Mouse (Mus musculus) G1E (cell line): ENCODE data around the gene Srf. TPM values are rescaled to one million over a fixed set of nuclear protein-coding genes. Genes with fewer than 3 reads are reported as not detected.

ENCODE experiments used
- ATAC-seq: 2 replicates; pipeline ENCODE4 v1.8.0; 2016; ENCODE audit warnings: mild to moderate bottlenecking; ENCODE audit not compliant: insufficient number of reproducible peaks, poor library complexity, low FRiP score, severe bottlenecking; ENCODE audit errors: extremely low read depth
- DNase-seq: peaks from one replicate; pipeline ENCODE4 v3.0.0; 2012; ENCODE audit warnings: low spot score
- H3K27me3 ChIP-seq: 2 replicates; pipeline ENCODE4 v1.6.1; 2012; ENCODE audit warnings: mild to moderate bottlenecking, low read length, inconsistent platforms; ENCODE audit not compliant: insufficient read depth
- H3K36me3 ChIP-seq: replicated peaks from 2 replicates; pipeline ENCODE3; 2012; ENCODE audit warnings: mild to moderate bottlenecking, inconsistent platforms
- H3K4me1 ChIP-seq: 2 replicates; pipeline ENCODE4 v1.6.1; 2012; ENCODE audit warnings: low read depth, low read length, inconsistent platforms, mixed read lengths; ENCODE audit not compliant: insufficient read depth
- H3K4me3 ChIP-seq: 2 replicates; pipeline ENCODE4 v1.5.1; 2012; ENCODE audit warnings: low read depth, mild to moderate bottlenecking, inconsistent platforms, low read length, moderate library complexity, mixed read lengths
- H3K9me3 ChIP-seq: replicated peaks from 2 replicates; pipeline ENCODE4 v1.6.1; 2012; ENCODE audit warnings: inconsistent platforms
- POLR2AphosphoS5 ChIP-seq: IDR thresholded peaks from 2 replicates; pipeline ENCODE4 v1.6.1; 2012; ENCODE audit warnings: low read depth, low read length, inconsistent platforms; ENCODE audit not compliant: insufficient replicate concordance
- TAL1 ChIP-seq: conservative IDR thresholded peaks from 2 replicates; pipeline ENCODE4 v1.6.1; 2012; ENCODE audit warnings: low read depth, low read length, inconsistent platforms, mixed read lengths
- polyA plus RNA-seq: library from polyadenylated mRNA; stranded (reverse); fragments of >175 nt; gene quantifications from 2 replicates; pipeline ENCODE4 v1.2.3, GENCODE M21; 2012
- total RNA-seq, 2 experiments: library from RNA; stranded (forward) in 1 of 2; stranded (reverse) in 1 of 2; fragments of 200-1000 nt in 1 of 2; fragments of >200 nt in 1 of 2; fragmentation: Nextera tagmentation in 1 of 2; gene quantifications; 2 replicates each; pipeline ENCODE4 v1.2.3; 2014 to 2017

The Srf gene
- total and polyA plus RNA-seq, 3 experiments = 18.4 to 113 (median 52.7) TPM

DNA sequence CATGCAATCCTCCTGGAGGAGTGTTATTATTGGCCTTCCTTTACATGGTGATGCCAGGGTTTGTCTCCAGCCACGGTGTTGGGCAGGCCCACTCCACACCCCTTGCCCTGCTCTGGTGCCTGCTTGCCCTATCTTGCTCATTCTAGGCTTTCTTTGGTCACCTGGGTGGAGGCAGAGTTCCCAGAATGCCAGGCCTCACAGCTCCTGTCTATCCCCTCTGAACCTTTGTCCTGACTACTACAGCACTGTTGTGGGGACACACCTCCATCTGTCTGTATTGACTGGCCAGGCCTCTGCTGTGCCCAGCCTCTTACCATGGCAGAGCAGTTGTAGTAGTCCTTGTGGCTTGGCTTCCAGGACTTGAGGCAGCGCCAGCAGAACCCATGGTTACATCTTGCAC, 53.2 kb downstream of the Srf start:
- peaks cover 14% of the 10 kb centered on the region for H3K27me3 ChIP-seq
- H3K36me3 ChIP-seq = peaks cover 58% of the 10 kb centered on the region
- H3K9me3 ChIP-seq = no peaks in the 10 kb centered on the region
- TF ChIP-seq POLR2AphosphoS5 = no peak
- no peak for TF ChIP-seq TAL1
- H3K4me1 ChIP-seq = peaks cover 20% of the 10 kb centered on the region
- ATAC-seq (no peak), DNase-seq (no peak)
- no peak overlapping the region for H3K4me3 ChIP-seq

Other genes starting within 250 kb of the Srf start
Only the 20 nearest of the 21 such genes appear.
- gene Zfp318, start 172.4 kb downstream of the Srf start, total RNA-seq (2014; fragmentation: Nextera tagmentation) = 45.3 and 46.6 TPM in 2 replicates
- 25.2 and 27.5 TPM in 2 replicates for gene Zfp318, start 172.4 kb downstream of the Srf start, total RNA-seq (2017)
- 3.5 and 4.1 TPM in 2 replicates for gene Zfp318, start 172.4 kb downstream of the Srf start, polyA plus RNA-seq
- not detected in 2 replicates for gene Crip3, start 127.2 kb downstream of the Srf start, total RNA-seq (2014; fragmentation: Nextera tagmentation)
- 0.12 TPM in 1 of 2 replicates, not detected in the other for gene Crip3, start 127.2 kb downstream of the Srf start, total RNA-seq (2017)
- not detected in 2 replicates for gene Crip3, start 127.2 kb downstream of the Srf start, polyA plus RNA-seq
- gene Slc22a7, start 117.7 kb downstream of the Srf start, total RNA-seq (2014; fragmentation: Nextera tagmentation) = not detected in 2 replicates
- gene Slc22a7, start 117.7 kb downstream of the Srf start, total RNA-seq (2017) = not detected in 2 replicates
- gene Slc22a7, start 117.7 kb downstream of the Srf start, polyA plus RNA-seq = not detected in 2 replicates
- not detected in 2 replicates for gene Ttbk1, start 68.5 kb downstream of the Srf start, total RNA-seq (2014; fragmentation: Nextera tagmentation)
- 0.11 and 0.52 TPM in 2 replicates for gene Ttbk1, start 68.5 kb downstream of the Srf start, total RNA-seq (2017)
- gene Ttbk1, start 68.5 kb downstream of the Srf start, polyA plus RNA-seq = 0.01 TPM in 1 of 2 replicates, not detected in the other
- 26.0 and 29.8 TPM in 2 replicates for gene Dnph1, start 59.5 kb downstream of the Srf start, total RNA-seq (2014; fragmentation: Nextera tagmentation)
- 18.8 and 24.9 TPM in 2 replicates for gene Dnph1, start 59.5 kb downstream of the Srf start, total RNA-seq (2017)
- gene Dnph1, start 59.5 kb downstream of the Srf start, polyA plus RNA-seq = 36.9 and 38.1 TPM in 2 replicates
- 0.24 and 0.45 TPM in 2 replicates for gene Cul9, start 9.8 kb downstream of the Srf start, total RNA-seq (2014; fragmentation: Nextera tagmentation)
- 0.76 and 0.81 TPM in 2 replicates for gene Cul9, start 9.8 kb downstream of the Srf start, total RNA-seq (2017)
- gene Cul9, start 9.8 kb downstream of the Srf start, polyA plus RNA-seq = 0.66 and 0.70 TPM in 2 replicates
- not detected in 2 replicates for gene Ptk7, start 73.3 kb upstream of the Srf start, total RNA-seq (2014; fragmentation: Nextera tagmentation)
- gene Ptk7, start 73.3 kb upstream of the Srf start, total RNA-seq (2017) = 0.05 TPM in 1 of 2 replicates, not detected in the other
- gene Ptk7, start 73.3 kb upstream of the Srf start, polyA plus RNA-seq = 0.01 TPM in 1 of 2 replicates, not detected in the other
- gene Klc4, start 89.8 kb upstream of the Srf start, total RNA-seq (2014; fragmentation: Nextera tagmentation) = 1.3 and 2.1 TPM in 2 replicates
- gene Klc4, start 89.8 kb upstream of the Srf start, total RNA-seq (2017) = 8.9 and 10.2 TPM in 2 replicates
- gene Klc4, start 89.8 kb upstream of the Srf start, polyA plus RNA-seq = 11.7 and 12.3 TPM in 2 replicates
- 44.7 and 59.4 TPM in 2 replicates for gene Mrpl2, start 90.1 kb upstream of the Srf start, total RNA-seq (2014; fragmentation: Nextera tagmentation)
- gene Mrpl2, start 90.1 kb upstream of the Srf start, total RNA-seq (2017) = 76.3 and 107 TPM in 2 replicates
- gene Mrpl2, start 90.1 kb upstream of the Srf start, polyA plus RNA-seq = 853 and 1,060 TPM in 2 replicates
- gene Cul7, start 94.2 kb upstream of the Srf start, total RNA-seq (2014; fragmentation: Nextera tagmentation) = 44.1 and 47.4 TPM in 2 replicates
- gene Cul7, start 94.2 kb upstream of the Srf start, total RNA-seq (2017) = 27.4 and 30.0 TPM in 2 replicates
- gene Cul7, start 94.2 kb upstream of the Srf start, polyA plus RNA-seq = 136 and 142 TPM in 2 replicates
- 12.2 and 13.2 TPM in 2 replicates for gene Rrp36, start 118.2 kb upstream of the Srf start, total RNA-seq (2014; fragmentation: Nextera tagmentation)
- 48.0 and 67.2 TPM in 2 replicates for gene Rrp36, start 118.2 kb upstream of the Srf start, total RNA-seq (2017)
- 39.0 and 45.0 TPM in 2 replicates for gene Rrp36, start 118.2 kb upstream of the Srf start, polyA plus RNA-seq
- 37.1 and 42.4 TPM in 2 replicates for gene Mea1, start 122.6 kb upstream of the Srf start, total RNA-seq (2014; fragmentation: Nextera tagmentation)
- 79.5 and 83.8 TPM in 2 replicates for gene Mea1, start 122.6 kb upstream of the Srf start, total RNA-seq (2017)
- 84.7 and 105 TPM in 2 replicates for gene Mea1, start 122.6 kb upstream of the Srf start, polyA plus RNA-seq
- 70.1 and 79.1 TPM in 2 replicates for gene Klhdc3, start 124.7 kb upstream of the Srf start, total RNA-seq (2014; fragmentation: Nextera tagmentation)
- 21.0 and 26.0 TPM in 2 replicates for gene Klhdc3, start 124.7 kb upstream of the Srf start, total RNA-seq (2017)
- gene Klhdc3, start 124.7 kb upstream of the Srf start, polyA plus RNA-seq = 221 and 297 TPM in 2 replicates
- gene Ppp2r5d, start 148.9 kb upstream of the Srf start, total RNA-seq (2014; fragmentation: Nextera tagmentation) = 55.2 and 56.6 TPM in 2 replicates
- 33.9 and 40.1 TPM in 2 replicates for gene Ppp2r5d, start 148.9 kb upstream of the Srf start, total RNA-seq (2017)
- 78.5 and 83.4 TPM in 2 replicates for gene Ppp2r5d, start 148.9 kb upstream of the Srf start, polyA plus RNA-seq
- gene Pex6, start 155.3 kb upstream of the Srf start, total RNA-seq (2014; fragmentation: Nextera tagmentation) = 19.8 and 22.1 TPM in 2 replicates
- gene Pex6, start 155.3 kb upstream of the Srf start, total RNA-seq (2017) = 14.3 and 17.3 TPM in 2 replicates
- 52.6 and 56.0 TPM in 2 replicates for gene Pex6, start 155.3 kb upstream of the Srf start, polyA plus RNA-seq
- gene Gnmt, start 173.0 kb upstream of the Srf start, total RNA-seq (2014; fragmentation: Nextera tagmentation) = not detected in 2 replicates
- 0.52 TPM in 1 of 2 replicates, not detected in the other for gene Gnmt, start 173.0 kb upstream of the Srf start, total RNA-seq (2017)
- gene Gnmt, start 173.0 kb upstream of the Srf start, polyA plus RNA-seq = 0.17 TPM in 1 of 2 replicates, not detected in the other
- 12.8 and 14.4 TPM in 2 replicates for gene Cnpy3, start 196.0 kb upstream of the Srf start, total RNA-seq (2014; fragmentation: Nextera tagmentation)
- 36.3 and 41.1 TPM in 2 replicates for gene Cnpy3, start 196.0 kb upstream of the Srf start, total RNA-seq (2017)
- 96.9 and 114 TPM in 2 replicates for gene Cnpy3, start 196.0 kb upstream of the Srf start, polyA plus RNA-seq
- gene Ptcra, start 207.5 kb upstream of the Srf start, total RNA-seq (2014; fragmentation: Nextera tagmentation) = not detected in 2 replicates
- gene Ptcra, start 207.5 kb upstream of the Srf start, total RNA-seq (2017) = 0.12 and 0.27 TPM in 2 replicates
- 0.04 and 0.07 TPM in 2 replicates for gene Ptcra, start 207.5 kb upstream of the Srf start, polyA plus RNA-seq
- 26.8 and 33.4 TPM in 2 replicates for gene 2310039H08Rik, start 216.5 kb upstream of the Srf start, total RNA-seq (2014; fragmentation: Nextera tagmentation)
- gene 2310039H08Rik, start 216.5 kb upstream of the Srf start, total RNA-seq (2017) = 17.4 and 24.3 TPM in 2 replicates
- 129 and 189 TPM in 2 replicates for gene 2310039H08Rik, start 216.5 kb upstream of the Srf start, polyA plus RNA-seq
- 154 and 166 TPM in 2 replicates for gene Rpl7l1, start 226.5 kb upstream of the Srf start, total RNA-seq (2014; fragmentation: Nextera tagmentation)
- 159 and 181 TPM in 2 replicates for gene Rpl7l1, start 226.5 kb upstream of the Srf start, total RNA-seq (2017)
- gene Rpl7l1, start 226.5 kb upstream of the Srf start, polyA plus RNA-seq = 7.0 and 11.3 TPM in 2 replicates